Mouse (Mus musculus) olfactory bulb, adult 2 months (tissue): ENCODE data around the gene Cryab.

Experiments used
- CTCF ChIP-seq: fragments of 200-500 bp; IDR thresholded peaks from 2 replicates; pipeline ENCODE4 v1.5.1; 2012; ENCODE audit warnings: low read depth, mild to moderate bottlenecking, low read length, moderate library complexity; ENCODE audit not compliant: insufficient read depth
- POLR2A ChIP-seq: fragments of 200-500 bp; IDR thresholded peaks from 2 replicates; pipeline ENCODE4 v1.6.1; 2012; ENCODE audit warnings: mild to moderate bottlenecking, low read depth, low read length, moderate library complexity; ENCODE audit not compliant: insufficient read depth

GRCm38 (mm10) chr9:50782155-50782554 is 31.0 kb downstream of the Cryab start:
- TF ChIP-seq POLR2A (no peak), CTCF (peak; percentile 21; the same call in 1 of the 2 replicates)
